Mouse (Mus musculus): ENCODE results near the gene Dock2. TPM values are rescaled to one million over a fixed set of nuclear protein-coding genes. Genes with fewer than 3 reads are reported as not detected.

Gene Dock2
- polyA plus RNA-seq, 1 experiment from 2014 or later = 3.9 TPM

- ATAC-seq = no peak
- Histone ChIP-seq H3K9ac (replicated peaks) (no peak overlapping the region), H3K4me3 (ENCODE audit: low read depth, low read length) (no peak overlapping the region), H3K27me3 (ENCODE audit: insufficient read depth, low read length) (no peaks in the 10 kb centered on the region), H3K4me2 (ENCODE audit: low read depth, low read length) (no peak overlapping the region), H3K9me3 (ENCODE audit: low read length) (no peaks in the 10 kb centered on the region), H3K4me1 (ENCODE audit: insufficient read depth) (no peaks in the 10 kb centered on the region), H3K27ac (ENCODE audit: low read depth) (no peak overlapping the region), H3K36me3 (replicated peaks; ENCODE audit: insufficient read depth, low read length) (0 out of 2 replicates have a peak, but pooled peaks cover 2% of the 10 kb centered on the region)
- TF ChIP-seq CTCF (IDR thresholded peaks at IDR 0.05; ENCODE audit: low read depth) = no peak
- TF ChIP-seq EP300 (IDR thresholded peaks at IDR 0.05; ENCODE audit: low read depth) = no peak
- WGBS (ENCODE audit: insufficient replicate concordance) = 74% methylated on average over 12 of the region's 12 CpGs
- DNase-seq = no peak
These were observed 524.7 kb downstream of the Dock2 start for GRCm38 (mm10) chr11:34258849-34259469.

- H3K4me2 ChIP-seq (ENCODE audit: low read depth, low read length) = no peak overlapping the region
- ATAC-seq (no peak), DNase-seq (no peak)
- 83% methylated on average over 11 of the region's 11 CpGs for WGBS (ENCODE audit: insufficient replicate concordance)
- no peak overlapping the region for H3K9ac ChIP-seq (replicated peaks)
- H3K4me3 ChIP-seq (ENCODE audit: low read depth, low read length) = no peak overlapping the region
- H3K27ac ChIP-seq (ENCODE audit: low read depth) = no peak overlapping the region
- no peaks in the 10 kb centered on the region for H3K4me1 ChIP-seq (ENCODE audit: insufficient read depth)
- H3K9me3 ChIP-seq (ENCODE audit: low read length) = no peaks in the 10 kb centered on the region
- H3K27me3 ChIP-seq (ENCODE audit: insufficient read depth, low read length) = no peaks in the 10 kb centered on the region
- H3K36me3 ChIP-seq (replicated peaks; ENCODE audit: insufficient read depth, low read length) = 0 out of 2 replicates have a peak, but pooled peaks cover 4% of the 10 kb centered on the region
- TF ChIP-seq CTCF (IDR thresholded peaks at IDR 0.05; ENCODE audit: low read depth) = no peak
These were observed 526.0 kb downstream of the Dock2 start for GRCm38 (mm10) chr11:34257548-34258189.

GRCm38 (mm10) chr11:34242979-34243378 lies 540.7 kb downstream of the Dock2 start:
- Histone ChIP-seq H3K36me3 (replicated peaks; ENCODE audit: insufficient read depth, low read length) (0 out of 2 replicates have a peak, but pooled peaks cover 4% of the 10 kb centered on the region), H3K9me3 (ENCODE audit: low read length) (0 out of 2 replicates have a peak, but pooled peaks cover 3% of the 10 kb centered on the region), H3K4me1 (ENCODE audit: insufficient read depth) (no peaks in the 10 kb centered on the region), H3K4me3 (ENCODE audit: low read depth, low read length) (no peak overlapping the region), H3K27ac (ENCODE audit: low read depth) (no peak overlapping the region), H3K9ac (replicated peaks) (no peak overlapping the region), H3K27me3 (ENCODE audit: insufficient read depth, low read length) (no peaks in the 10 kb centered on the region), H3K4me2 (ENCODE audit: low read depth, low read length) (no peak overlapping the region)
- DNase-seq (no peak), ATAC-seq (no peak)
- 58% methylated on average over 6 of the region's 6 CpGs for WGBS (ENCODE audit: insufficient replicate concordance)
- no peak for TF ChIP-seq CTCF (IDR thresholded peaks at IDR 0.05; ENCODE audit: low read depth)
- no peak for TF ChIP-seq EP300 (IDR thresholded peaks at IDR 0.05; ENCODE audit: low read depth)

- no peak overlapping the region for H3K27ac ChIP-seq (ENCODE audit: low read depth)
These were observed 543.4 kb downstream of the Dock2 start for GRCm38 (mm10) chr11:34240252-34240651.

GRCm38 (mm10) chr11:34239691-34240090 lies 544.0 kb downstream of the Dock2 start:
- 69% methylated on average over 2 of the region's 2 CpGs for WGBS (ENCODE audit: insufficient replicate concordance)
- no peak overlapping the region for H3K27ac ChIP-seq (ENCODE audit: low read depth)
- H3K4me1 ChIP-seq (ENCODE audit: insufficient read depth) = no peaks in the 10 kb centered on the region
- no peak for DNase-seq
- H3K9me3 ChIP-seq (ENCODE audit: low read length) = 0 out of 2 replicates have a peak, but pooled peaks cover 3% of the 10 kb centered on the region
- TF ChIP-seq CTCF (IDR thresholded peaks at IDR 0.05; ENCODE audit: low read depth) (no peak), EP300 (IDR thresholded peaks at IDR 0.05; ENCODE audit: low read depth) (no peak)
- ATAC-seq = no peak
- H3K36me3 ChIP-seq (replicated peaks; ENCODE audit: insufficient read depth, low read length) = peaks cover 6% of the 10 kb centered on the region; the same call in 1 of the 2 replicates
- H3K27me3 ChIP-seq (ENCODE audit: insufficient read depth, low read length) = no peaks in the 10 kb centered on the region
- H3K4me2 ChIP-seq (ENCODE audit: low read depth, low read length) = no peak overlapping the region
- no peak overlapping the region for H3K9ac ChIP-seq (replicated peaks)
- H3K4me3 ChIP-seq (ENCODE audit: low read depth, low read length) = no peak overlapping the region

More at GRCm38 (mm10) chr11:34240252-34240651, 543.4 kb downstream of the Dock2 start:
- Histone ChIP-seq H3K4me2 (ENCODE audit: low read depth, low read length) (no peak overlapping the region), H3K9me3 (ENCODE audit: low read length) (0 out of 2 replicates have a peak, but pooled peaks cover 3% of the 10 kb centered on the region), H3K36me3 (replicated peaks; ENCODE audit: insufficient read depth, low read length) (peaks cover 6% of the 10 kb centered on the region; the same call in 1 of the 2 replicates), H3K27me3 (ENCODE audit: insufficient read depth, low read length) (no peaks in the 10 kb centered on the region), H3K4me3 (ENCODE audit: low read depth, low read length) (no peak overlapping the region), H3K4me1 (ENCODE audit: insufficient read depth) (no peaks in the 10 kb centered on the region), H3K9ac (replicated peaks) (no peak overlapping the region)
- WGBS (ENCODE audit: insufficient replicate concordance) = 84% methylated on average over 1 of the region's 1 CpGs
- no peak for DNase-seq
- no peak for ATAC-seq
- TF ChIP-seq EP300 (IDR thresholded peaks at IDR 0.05; ENCODE audit: low read depth) = no peak
- TF ChIP-seq CTCF (IDR thresholded peaks at IDR 0.05; ENCODE audit: low read depth) = no peak

- Histone ChIP-seq H3K36me3 (replicated peaks; ENCODE audit: insufficient read depth, low read length) (peaks cover 2% of the 10 kb centered on the region; the same call in 1 of the 2 replicates), H3K4me3 (ENCODE audit: low read depth, low read length) (no peak overlapping the region), H3K27ac (ENCODE audit: low read depth) (no peak overlapping the region), H3K9ac (replicated peaks) (no peak overlapping the region), H3K27me3 (ENCODE audit: insufficient read depth, low read length) (no peaks in the 10 kb centered on the region), H3K4me2 (ENCODE audit: low read depth, low read length) (no peak overlapping the region), H3K4me1 (ENCODE audit: insufficient read depth) (no peaks in the 10 kb centered on the region), H3K9me3 (ENCODE audit: low read length) (0 out of 2 replicates have a peak, but pooled peaks cover 3% of the 10 kb centered on the region)
- ATAC-seq = no peak
- TF ChIP-seq CTCF (IDR thresholded peaks at IDR 0.05; ENCODE audit: low read depth) (no peak), EP300 (IDR thresholded peaks at IDR 0.05; ENCODE audit: low read depth) (no peak)
- no peak for DNase-seq
- WGBS (ENCODE audit: insufficient replicate concordance) = 83% methylated on average over 6 of the region's 6 CpGs
These were observed 546.8 kb downstream of the Dock2 start for GRCm38 (mm10) chr11:34236885-34237284.

Measured in liver, postnatal 0 days (tissue).